Mouse (Mus musculus): ENCODE measurements at regions not wholly inside any gene's neighbourhood (a gene's known extent, or its start where the extent isn't known, plus 50 kb on each side); places are given as distances from the start of the nearest gene placed in this dataset.

DNA sequence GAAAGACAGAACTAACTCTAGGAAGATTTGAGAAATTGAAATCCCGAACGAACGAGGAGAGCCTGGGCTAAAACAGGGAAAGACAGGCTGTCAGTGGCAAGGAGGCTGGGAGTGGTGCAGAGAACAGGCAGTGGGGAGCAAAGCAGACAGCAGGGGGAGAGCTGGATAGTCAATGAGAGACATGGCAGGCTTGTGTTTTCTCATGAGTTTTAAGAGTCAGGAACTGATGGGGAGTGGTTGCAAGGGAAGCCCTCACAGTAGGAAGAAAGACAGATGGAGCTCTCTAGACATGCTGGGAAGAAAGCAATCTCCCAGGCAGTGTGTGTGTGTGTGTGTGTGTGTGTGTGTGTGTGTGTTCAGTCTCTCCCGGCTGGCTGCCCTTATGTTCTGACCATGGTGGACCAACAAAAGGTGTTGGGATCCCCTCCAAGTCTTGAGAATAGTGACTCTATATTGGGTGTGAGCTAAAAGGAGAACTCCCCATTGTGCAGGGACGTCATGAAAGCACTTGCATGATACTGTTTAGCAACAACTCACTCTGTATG lies 577.9 kb downstream of the Plcl1 start:
- no peak for DNase-seq

DNA sequence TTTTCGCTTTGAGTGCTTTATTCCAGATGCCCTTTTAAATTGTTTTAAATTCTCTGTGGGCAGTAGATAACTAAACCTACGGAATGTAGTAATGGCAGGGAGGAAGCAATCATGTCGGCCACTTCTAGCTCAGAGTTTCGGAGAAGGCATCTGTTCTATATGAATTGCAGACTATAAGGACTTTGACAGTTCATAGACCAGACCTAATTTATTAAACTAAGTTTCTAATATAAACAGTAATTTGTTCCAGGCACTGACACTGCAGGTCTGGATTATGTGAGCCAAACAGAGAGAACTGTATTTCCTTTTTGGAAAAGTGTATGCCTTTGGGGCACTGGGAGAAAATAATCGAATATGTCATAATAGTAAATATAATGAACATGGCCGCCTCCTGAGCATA lies 591.4 kb downstream of the Plcl1 start:
- no peak for DNase-seq
